Mouse (Mus musculus) megakaryocyte progenitor cell, adult 5-6 weeks (primary cell): ENCODE results near the gene Muc2. TPM values are rescaled to one million over a fixed set of nuclear protein-coding genes. Genes with fewer than 3 reads are reported as not detected.
"Not testable (repeated sequence)": the region's sequence is repeated elsewhere in the genome, so short reads cannot be mapped to it uniquely, and the experiment has no call there.

Source experiments
- ATAC-seq: replicated peaks from 2 replicates; pipeline ENCODE4 v1.8.0; 2016; ENCODE audit warnings: mild to moderate bottlenecking, moderate TSS enrichment, inconsistent platforms; ENCODE audit not compliant: poor library complexity
- total RNA-seq, 2 experiments: library from RNA; stranded (forward) in 1 of 2; stranded (reverse) in 1 of 2; fragments of 157-497, 149-512 nt in 1 of 2; fragments of 200-1000 nt in 1 of 2; gene quantifications; 2 replicates each; pipeline versions ENCODE4 v1.2.3 to v1.2.4; 2015 to 2017

Muc2 gene
- total RNA-seq (2015) (not detected in 2 replicates), total RNA-seq (2017) (not detected in 2 replicates)

DNA sequence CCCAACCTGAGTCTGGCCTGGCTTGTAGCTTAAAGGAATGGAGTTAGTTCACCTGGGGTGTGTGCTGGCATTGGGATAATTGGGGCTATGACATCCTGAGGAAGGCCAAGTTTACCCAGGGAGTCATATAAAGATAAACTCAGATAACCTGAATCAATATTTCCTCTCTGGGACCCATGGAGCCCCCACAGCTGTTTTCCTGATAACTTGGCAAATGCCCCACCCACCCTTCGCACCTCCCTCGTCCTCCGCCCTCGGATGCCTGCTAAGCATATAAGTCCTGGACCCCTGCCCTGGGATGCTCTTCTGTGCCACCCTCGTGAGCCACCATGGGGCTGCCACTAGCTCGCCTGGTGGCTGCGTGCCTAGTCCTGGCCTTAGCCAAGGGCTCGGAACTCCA lies at the start of gene Muc2:
Gene Muc2, plus strand, starts transcription at position 301 of the 400 bp plus-strand sequence.
- ATAC-seq: no peak

DNA sequence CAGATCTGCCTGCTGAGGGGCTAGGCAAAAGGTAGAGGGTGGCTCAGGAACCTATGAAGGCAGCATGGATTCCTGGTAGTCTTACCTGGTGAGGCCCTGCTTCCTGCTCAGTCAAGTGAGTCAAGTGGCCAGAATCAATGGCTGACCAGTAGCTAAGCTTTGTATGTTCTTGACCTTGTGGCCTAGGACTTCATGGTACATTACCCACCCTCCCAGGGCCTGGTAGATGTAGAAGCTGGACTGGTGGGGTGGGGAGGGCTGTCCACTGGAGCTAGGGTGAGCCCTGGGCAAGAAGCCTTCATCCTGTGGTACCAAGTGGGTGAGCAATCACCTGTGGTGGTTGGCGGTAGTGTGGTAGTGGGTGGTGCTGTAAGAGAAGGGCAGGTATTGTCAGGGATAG lies 47.8 kb upstream of the Muc2 start:
- ATAC-seq: no peak

DNA sequence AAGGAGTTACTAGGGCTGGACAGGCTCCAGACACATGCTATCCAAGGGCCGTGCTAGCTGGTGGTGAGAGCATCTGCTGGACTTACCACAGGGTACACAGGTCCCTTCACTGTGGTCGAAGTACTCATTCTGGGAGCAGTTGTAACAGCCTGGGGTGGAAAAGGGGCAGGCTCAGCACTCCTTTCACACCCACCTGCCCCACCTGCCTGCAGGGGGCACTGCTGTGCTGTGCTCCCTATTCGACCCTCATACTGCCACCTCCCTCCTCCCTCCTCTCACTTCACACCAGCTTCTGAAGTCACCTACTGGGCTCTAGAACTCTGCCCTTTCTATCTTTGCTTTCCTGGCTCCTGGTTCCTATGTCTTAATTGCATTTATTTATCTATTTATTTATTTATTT lies 47.0 kb upstream of the Muc2 start:
- peak; percentile 78 for ATAC-seq

DNA sequence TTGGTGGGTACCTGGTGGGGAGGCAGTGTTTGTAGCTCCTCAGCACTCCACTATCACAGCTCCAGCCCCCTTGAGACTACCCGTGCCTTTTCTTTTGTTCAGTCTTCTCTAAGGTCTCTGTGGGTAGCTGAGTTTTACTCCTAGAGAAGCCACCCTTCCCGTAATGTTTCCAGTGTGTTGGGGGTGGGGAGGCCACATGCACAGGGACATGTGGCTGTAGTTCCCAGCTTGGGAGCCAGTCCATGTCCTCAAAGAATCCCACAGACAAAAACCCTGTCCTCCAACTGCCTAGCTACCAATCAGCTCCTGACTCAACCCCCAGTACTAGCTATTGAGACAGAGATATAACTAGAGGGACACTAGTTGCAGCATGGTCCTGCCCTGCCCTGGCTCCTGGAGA lies 43.1 kb upstream of the Muc2 start:
- no peak for ATAC-seq

DNA sequence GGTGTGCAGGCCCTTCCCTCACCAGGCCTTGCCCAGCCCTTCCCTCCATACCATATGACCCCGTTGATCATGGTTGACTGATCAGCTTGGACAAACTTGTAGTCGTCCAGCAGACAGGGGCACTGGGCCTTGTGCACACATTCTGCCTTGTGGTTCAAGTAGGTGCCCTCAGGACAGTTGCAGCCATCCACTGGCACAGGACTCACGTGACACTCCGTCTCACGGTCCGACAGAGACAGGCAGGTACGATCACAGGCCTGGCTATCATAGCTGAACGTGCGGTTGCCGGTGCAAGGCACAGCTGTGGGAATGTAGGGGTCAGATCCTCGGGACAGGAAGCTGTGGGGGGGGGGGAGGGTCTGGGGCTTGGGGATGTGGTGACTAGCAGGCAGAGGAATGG lies 42.3 kb upstream of the Muc2 start:
- no peak for ATAC-seq

DNA sequence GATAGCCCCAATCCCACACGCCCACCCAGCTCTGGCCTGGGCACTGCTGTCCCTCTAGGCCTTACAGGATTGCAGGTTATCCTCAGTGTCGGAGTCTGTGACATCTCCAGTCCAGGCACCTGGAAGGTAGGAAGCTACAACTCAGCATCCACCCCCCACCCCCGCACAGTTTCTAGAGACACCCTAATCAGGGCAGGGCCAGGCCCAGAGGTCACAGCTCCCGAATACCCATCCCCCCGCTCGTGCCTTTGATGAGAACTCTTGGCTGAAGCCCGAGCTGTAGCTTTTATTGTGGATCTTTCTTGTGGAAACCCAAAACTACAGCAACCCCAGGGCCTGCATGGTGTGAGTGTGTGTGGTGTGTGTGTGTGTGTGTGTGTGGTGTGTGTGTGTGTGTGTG lies 37.9 kb upstream of the Muc2 start:
- peak; percentile 26; the same call in 1 of the 2 replicates for ATAC-seq

DNA sequence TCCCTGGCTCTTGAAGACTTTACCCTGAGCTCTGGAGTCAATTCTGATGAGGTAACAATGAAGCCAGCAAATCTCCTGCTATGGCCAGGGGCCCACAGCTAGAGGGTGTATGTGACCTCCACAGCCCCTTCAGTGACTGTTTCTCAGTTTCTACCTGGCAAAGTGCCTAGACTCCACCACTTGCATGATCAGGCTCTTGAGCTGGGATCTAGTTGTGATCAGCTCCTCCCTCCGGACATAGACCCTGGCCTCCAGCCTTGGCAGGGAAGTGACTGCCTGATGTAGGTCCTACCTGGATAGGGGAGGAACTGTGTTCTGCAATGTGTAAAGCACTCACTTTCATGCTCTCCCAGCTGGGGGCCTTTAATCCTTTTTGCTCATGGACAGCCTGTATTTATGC lies 29.8 kb upstream of the Muc2 start:
- ATAC-seq: 0 out of 2 replicates have a peak, but pooled peaks have one; percentile 15

DNA sequence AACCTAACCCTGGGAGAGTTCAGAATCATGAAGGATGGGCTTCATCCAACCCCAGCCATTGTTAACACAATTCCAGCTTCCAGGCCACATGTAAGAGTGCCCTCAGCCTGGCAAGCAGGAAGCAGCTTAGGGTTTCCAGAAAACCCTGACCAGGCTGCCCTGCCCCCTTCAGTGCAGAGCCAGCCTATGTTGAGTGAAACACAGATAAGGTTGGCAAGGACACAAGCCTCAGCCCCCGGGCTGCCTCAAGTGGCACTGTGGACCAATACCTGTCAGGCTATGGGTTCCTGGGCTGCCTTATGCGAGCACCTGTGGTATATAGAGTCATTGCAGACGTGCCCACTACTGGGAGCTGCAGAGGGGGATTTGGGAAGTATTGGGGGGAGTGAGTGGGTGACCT lies 28.7 kb upstream of the Muc2 start:
- 0 out of 2 replicates have a peak, but pooled peaks have one; percentile 40 for ATAC-seq

DNA sequence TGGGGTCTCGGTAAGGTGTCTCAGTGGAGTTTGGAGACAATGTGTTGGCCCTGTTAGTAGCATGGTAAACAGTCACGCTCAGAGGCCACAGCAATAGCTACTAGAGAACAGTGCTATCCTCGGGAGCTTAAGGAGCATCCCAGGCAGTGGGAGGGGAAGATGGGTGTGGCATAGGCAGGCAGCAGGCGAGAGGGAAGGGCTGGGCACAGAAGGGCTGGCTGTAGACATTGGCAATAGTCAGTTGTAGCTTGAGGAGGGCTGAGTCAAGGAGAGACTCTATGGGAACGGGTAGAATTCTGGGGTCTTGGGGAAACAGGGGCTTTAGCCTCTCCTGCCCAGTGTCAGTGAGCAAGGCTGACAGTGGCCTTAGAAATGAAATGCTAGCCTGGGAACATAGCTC lies 27.9 kb upstream of the Muc2 start:
- no peak for ATAC-seq

DNA sequence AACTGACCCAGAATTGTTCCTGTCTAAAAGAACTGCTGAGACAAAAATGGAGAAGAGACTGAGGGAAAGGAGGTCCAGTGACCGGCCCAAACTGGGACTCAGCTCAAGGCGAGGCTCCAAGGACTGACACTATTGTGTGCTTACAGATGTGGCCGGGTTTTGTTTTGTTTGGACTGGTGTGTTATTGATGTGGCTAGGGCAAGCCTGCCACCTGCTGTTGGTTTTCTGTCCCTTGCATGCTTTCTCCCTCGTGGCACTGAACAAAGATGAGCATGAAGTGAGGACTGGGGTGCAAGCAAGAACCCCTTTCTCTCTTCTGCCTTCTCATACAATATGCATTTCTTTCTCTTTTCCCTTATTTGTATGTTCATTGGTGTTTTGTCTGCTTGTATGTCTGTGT lies 23.9 kb upstream of the Muc2 start:
- ATAC-seq: peak; percentile 91

DNA sequence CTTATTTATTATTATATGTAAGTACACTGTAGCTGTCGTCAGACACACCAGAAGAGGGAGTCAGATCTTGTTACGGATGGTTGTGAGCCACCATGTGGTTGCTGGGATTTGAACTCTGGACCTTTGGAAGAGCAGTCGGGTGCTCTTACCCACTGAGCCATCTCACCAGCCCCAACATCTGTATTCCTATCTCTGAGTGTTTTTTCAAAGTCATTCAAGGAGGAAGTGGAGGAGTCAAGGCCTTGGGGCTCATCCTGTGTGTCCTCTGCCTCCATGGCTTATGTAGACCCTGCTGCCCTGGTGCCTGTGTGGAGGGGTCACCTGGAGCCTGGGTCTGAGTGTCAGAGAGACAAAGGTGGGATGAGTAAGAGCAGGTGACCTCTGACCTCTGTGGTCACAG lies 21.0 kb upstream of the Muc2 start:
- not testable (repeated sequence) for ATAC-seq

DNA sequence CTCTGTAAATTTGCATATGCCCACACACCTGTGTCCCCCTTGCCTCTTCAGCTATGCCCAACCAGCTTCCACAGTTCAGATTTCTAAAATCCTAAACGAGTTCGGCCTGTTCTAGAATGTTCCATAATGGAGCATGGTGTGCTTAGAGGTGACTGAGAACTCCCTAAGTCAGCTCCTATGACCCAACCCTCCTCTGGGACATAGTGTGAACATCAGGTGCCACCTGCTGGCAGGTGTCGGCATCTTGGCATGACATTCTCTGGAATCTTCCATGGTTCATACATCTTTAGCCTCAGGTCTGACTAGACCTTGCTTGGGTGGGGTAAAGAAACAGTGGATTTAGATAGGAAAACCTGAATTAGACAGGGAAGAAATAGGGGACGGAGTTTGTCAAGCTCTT lies 19.1 kb upstream of the Muc2 start:
- ATAC-seq: peak; percentile 70

DNA sequence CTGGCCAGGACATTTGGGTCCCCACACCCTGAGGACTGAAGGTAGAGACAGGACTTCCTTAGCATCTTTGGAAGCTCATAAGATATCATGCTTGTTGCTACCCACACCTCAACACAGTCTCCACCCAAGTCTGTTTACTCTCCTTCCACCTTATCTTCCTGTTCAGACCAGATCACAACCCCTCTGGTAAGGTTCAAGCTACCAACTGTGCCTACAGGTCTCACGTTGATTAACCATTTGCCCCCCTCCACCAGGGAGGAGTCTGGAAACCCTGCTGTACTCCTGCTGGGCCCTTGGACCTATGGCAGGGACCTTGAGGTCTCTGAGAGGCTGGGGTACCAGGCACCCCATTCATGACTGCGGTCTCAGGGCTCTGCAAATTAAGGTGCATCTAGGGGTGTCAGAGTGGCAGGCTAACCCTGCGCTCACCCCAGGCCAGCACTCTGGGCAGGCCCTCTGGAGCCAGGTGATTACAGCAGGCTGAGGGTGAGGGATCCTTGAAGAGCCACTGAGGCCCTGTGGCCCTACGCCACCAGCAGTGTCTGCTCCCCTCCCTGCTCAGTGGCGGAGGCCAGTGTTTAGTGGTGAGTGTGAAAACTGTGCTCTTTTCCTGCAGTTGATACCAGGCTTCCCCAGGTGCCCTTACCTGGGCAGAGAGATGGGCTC lies 18.4 kb upstream of the Muc2 start:
- ATAC-seq: peak; percentile 88

DNA sequence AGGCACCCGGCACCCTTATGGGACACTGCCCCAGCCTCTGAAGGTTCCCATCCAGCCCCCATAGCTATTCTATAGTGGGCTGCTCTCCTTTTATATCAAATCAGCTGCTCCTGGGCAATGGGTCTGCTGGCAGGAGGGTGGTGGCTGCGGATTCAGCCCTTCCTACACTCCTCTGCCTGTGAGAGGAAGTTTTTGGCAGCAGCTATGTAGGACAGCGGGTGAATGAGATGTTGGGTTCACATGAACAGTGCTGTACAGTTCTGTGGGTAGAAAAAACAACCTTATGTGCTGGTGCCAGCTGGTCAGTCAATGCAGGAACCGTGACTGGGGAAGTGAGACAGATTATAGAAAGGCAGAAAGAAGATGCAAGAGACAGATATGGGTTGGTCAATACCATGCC lies 11.2 kb upstream of the Muc2 start:
- ATAC-seq: 0 out of 2 replicates have a peak, but pooled peaks have one; percentile 14

DNA sequence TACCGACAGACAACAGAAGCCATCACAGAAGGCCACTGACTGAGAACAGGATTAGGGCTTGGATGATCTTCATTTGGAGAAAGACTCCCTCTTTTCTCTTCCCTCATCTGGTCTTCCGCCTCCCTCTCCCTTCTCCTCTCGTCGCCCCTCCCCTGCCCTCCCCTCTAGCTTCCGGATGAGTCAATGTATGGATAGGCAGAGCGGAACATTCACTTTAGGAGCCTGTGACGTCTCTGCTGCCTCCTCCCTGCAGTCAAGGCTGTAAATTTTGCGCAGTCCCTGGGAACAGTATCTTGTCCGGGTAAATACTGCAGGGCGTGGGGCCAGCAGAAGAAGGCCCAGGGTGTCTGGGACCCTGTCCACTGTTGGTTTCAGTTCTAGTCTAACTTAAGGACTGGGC lies 2.8 kb upstream of the Muc2 start:
- no peak for ATAC-seq

DNA sequence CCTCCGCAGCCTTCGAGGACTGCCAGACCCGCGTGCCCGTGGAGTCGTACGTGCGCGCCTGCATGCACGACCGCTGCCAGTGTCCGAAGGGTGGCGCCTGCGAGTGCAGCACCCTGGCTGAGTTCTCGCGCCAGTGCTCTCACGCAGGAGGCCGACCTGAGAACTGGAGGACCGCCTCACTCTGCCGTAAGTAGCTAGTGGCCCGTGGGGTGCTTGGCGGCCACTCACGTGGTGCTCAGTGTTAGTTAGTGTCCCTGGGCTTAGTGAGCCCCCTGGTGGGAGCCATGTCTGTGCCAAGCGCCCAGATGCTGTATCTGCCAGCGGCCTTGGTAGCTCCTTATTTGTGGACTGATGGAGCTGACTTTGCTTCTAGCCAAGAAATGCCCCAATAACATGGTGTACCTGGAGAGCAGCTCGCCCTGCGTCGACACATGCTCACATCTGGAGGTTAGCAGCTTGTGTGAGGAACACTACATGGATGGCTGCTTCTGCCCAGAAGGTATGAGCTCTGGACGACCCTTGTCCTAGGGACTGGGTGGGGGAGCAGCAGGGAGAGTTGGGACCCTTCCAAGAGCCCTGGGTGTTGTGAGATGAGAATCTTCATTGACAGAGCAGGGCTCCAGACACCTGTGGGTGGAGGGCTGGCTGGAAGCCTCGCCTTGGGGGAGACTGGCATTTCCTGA lies 3.6 kb downstream of the Muc2 start:
- ATAC-seq: peak; percentile 63

DNA sequence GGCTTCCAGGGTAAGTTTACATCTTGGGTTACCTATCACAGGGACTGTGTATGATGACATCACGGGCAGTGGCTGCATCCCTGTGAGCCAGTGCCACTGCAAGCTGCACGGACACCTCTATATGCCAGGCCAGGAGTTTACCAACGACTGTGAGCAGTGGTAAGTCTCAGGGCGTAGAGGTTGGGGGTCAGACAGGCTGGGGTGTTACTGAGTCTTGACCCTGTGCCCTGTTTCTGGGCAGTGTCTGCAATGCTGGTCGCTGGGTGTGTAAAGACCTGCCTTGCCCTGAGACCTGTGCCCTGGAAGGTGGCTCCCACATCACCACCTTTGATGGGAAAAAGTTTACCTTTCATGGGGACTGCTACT lies 4.1 kb downstream of the Muc2 start:
- no peak for ATAC-seq

DNA sequence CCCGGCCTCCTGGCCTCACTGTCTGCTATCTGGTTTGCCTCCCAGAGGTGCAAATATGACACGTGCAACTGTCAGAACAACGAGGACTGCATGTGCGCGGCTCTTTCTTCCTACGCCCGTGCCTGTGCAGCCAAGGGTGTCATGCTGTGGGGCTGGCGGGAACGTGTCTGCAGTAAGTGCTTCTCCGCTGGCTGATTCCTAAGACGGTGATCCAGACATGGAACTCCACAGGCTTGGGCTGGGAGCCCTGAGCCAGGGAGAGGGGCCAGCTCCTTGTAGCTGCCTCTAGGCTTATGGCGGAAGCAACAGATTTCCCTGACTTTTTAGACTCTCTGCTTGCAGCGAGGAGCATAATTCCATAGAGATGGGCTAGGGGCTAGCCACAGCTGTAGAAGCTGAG lies 6.4 kb downstream of the Muc2 start:
- ATAC-seq: no peak

DNA sequence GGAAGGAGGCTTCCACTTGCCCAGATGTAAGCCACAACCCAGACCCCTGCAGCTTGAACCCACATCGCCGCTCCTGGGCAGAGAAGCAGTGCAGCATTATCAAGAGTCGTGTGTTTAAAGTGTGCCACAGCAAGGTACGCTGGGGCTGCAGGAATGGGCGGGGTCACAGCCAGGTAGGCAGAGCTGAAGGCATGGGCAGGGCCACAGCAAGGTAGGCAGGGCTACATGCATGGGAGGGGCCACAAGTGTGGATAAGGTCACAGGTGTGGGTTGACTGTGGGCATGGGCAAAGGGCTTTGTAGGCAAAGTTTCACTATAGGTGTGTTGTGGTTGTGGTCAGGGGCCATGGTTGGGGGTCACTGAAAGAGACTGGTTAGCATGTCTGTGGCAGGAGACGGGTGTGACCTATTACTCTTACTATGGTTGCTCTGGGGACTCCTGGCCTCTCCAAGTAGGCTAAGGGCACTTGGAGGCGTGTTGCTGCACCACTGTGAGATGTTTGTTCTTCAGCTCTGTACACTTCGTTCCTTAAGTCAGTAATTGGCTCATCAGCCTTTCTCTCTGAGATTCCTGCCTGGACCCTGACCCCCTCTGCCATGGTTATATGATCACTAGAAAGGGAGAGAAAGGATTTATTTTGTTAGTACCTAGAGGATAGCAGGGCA lies 9.5 kb downstream of the Muc2 start:
- no peak for ATAC-seq

DNA sequence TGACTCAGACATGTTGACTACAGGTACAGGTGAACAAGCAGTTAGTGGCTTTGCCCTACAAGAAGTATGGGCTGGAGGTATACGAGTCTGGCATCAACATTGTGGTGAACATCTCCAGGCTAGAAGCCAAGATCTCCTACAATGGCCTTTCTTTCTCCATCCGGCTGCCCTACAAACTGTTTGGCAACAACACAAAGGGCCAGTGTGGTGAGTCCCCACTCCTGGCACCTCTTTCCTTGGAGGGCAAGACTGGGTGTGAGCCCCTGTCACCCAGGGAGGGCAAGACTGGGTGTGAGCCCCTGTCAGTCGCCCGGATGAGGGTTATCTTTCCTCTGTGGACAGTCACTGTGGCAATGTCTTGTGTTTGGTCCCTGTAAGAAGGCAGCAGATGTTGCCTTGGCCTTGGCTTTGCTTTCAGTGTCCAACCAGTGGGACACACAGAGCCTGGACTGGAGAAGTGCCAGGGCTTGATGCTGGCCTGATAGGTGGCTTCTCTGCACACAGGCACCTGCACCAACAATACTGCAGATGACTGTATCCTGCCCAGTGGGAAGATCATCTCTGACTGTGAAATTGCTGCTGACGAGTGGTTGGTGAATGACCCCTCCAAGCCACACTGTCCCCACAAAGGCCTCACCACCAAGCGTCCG lies 57.4 kb downstream of the Muc2 start:
- no peak for ATAC-seq

DNA sequence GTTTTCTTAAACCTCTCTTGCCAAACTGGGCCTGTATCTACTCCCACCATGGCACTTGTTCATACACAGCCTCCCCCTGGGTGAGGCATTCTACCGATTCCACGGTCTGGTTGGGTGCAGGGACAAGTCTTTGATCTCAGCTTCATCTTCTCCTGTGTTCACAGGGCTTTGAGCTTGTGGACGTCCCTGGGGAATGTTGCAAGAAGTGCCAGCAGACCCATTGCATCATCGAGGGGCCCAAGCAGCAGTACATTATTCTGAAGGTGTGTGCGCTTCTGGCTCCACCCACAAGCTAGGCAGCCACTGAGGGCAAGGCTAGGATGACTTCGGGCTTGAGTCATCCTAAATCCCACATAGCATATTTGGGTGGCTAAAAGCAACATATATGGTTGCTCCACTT lies 62.4 kb downstream of the Muc2 start:
- ATAC-seq: no peak

DNA sequence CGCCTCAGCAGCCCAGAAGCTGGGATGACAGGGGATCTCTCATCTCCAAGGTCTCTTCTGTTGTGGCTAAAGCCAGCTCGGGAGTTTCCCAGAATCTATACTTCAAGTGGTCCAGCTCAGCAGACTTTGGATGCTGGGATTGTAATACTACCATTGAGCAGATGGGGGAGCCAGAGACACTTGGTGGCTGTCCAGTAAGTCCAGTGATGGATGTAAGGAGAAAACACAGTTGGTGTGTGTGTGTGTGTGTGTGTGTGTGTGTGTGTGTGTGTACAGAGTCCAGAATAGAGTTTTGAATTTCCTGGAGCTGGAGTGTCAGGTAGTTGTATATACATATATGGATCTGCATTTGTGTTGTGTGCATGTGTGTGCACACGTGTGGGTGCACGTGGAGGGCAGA lies 65.7 kb downstream of the Muc2 start:
- ATAC-seq: peak; percentile 84
